Mouse (Mus musculus) spleen, adult 2 months (tissue): ENCODE measurements around the gene Txnrd1. TPM values are rescaled to one million over a fixed set of nuclear protein-coding genes. Genes with fewer than 3 reads are reported as not detected.

Source experiments
- DNase-seq, 2 experiments: peaks; one replicate each; pipeline versions ENCODE4 v3.0.0 to v3.0.0-alpha.2; 2012 to 2021; ENCODE audit warnings: low spot score in 2 of 2, low read depth in 1 of 2
- H3K27ac ChIP-seq: fragments of 200-500 bp; 2 replicates; pipeline ENCODE4 v1.5.1; 2012; ENCODE audit warnings: low read length, inconsistent platforms; ENCODE audit not compliant: insufficient read depth
- H3K27me3 ChIP-seq: fragments of 200-500 bp; 2 replicates; pipeline ENCODE4 v1.6.1; 2012; ENCODE audit warnings: mild to moderate bottlenecking, moderate library complexity, low read length, inconsistent platforms; ENCODE audit not compliant: control insufficient read depth, insufficient read depth
- H3K36me3 ChIP-seq: fragments of 200-500 bp; 2 replicates; pipeline ENCODE4 v1.6.1; 2012; ENCODE audit warnings: mild to moderate bottlenecking, low read length, inconsistent platforms; ENCODE audit not compliant: control insufficient read depth, insufficient read depth
- H3K4me1 ChIP-seq: fragments of 200-500 bp; 2 replicates; pipeline ENCODE4 v1.6.1; 2011; ENCODE audit warnings: inconsistent platforms; ENCODE audit not compliant: control insufficient read depth, insufficient read depth, insufficient read length
- H3K4me3 ChIP-seq: fragments of 200-500 bp; 2 replicates; pipeline ENCODE4 v1.5.1; 2011; ENCODE audit warnings: mild to moderate bottlenecking, inconsistent platforms; ENCODE audit not compliant: insufficient read depth, insufficient read length; ENCODE audit errors: extremely low read depth
- CTCF ChIP-seq: fragments of 200-500 bp; IDR thresholded peaks from 2 replicates; pipeline ENCODE4 v1.5.1; 2011; ENCODE audit warnings: mild to moderate bottlenecking, inconsistent platforms; ENCODE audit not compliant: insufficient read depth, insufficient read length, insufficient replicate concordance; ENCODE audit errors: extremely low read depth
- POLR2A ChIP-seq: fragments of 200-500 bp; IDR thresholded peaks from 2 replicates; pipeline ENCODE4 v1.6.1; 2011; ENCODE audit warnings: low read depth, low read length, inconsistent platforms
- WGBS: fragments of 180-500 bp; shearing (Covaris S2); methylation state at CpG from one replicate; pipeline ENCODE4 v1.1.7; 2018; 5-methylcytosine and 5-hydroxymethylcytosine counted together
- polyA plus RNA-seq: library from polyadenylated mRNA; depleted of rRNA; stranded (reverse); fragments of >200 nt; gene quantifications from 2 replicates; pipeline ENCODE4 v1.2.3, GENCODE M21; 2012; rRNA removed

Gene Txnrd1
- polyA plus RNA-seq, result 14.8 and 18.7 TPM in 2 replicates

DNA sequence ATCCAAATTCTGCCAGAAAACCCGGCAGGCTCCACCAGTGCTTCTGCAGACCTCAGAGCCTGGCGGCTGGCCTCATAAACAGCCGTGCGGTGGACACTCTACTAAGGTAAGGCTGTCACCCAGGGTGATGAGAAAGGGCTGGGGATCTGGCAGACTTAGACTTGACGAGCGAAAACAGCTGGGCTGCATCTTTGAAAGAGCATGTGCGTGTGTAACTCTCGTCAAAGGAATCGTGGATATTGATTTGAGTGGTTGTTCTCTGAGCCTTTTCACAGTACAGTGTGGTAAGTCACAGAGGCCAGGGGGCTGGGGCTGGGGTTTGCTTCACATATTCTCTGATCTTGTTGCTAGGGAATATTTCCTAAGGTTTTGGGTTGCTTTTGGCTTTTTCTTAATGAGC is at the start of gene Txnrd1:
Gene Txnrd1, plus strand, starts transcription at position 26 of the 400 bp plus-strand sequence.
- 88% methylated on average over 9 of the region's 9 CpGs for WGBS
- no peaks in the 10 kb centered on the region for H3K4me1 ChIP-seq
- no peak within 1 kb of the TSS for H3K27ac ChIP-seq
- H3K27me3 ChIP-seq, result no peaks in the 10 kb centered on the region
- H3K36me3 ChIP-seq, result no peaks in the 10 kb centered on the region
- DNase-seq, result no peak
- no peak within 1 kb of the TSS for H3K4me3 ChIP-seq
- TF ChIP-seq CTCF (no peak), POLR2A (no peak)

- no peak overlapping the region for H3K4me3 ChIP-seq
- DNase-seq, result no peak
- no peaks in the 10 kb centered on the region for H3K27me3 ChIP-seq
- no peaks in the 10 kb centered on the region for H3K4me1 ChIP-seq
- TF ChIP-seq POLR2A, result no peak
- TF ChIP-seq CTCF, result no peak
- no peaks in the 10 kb centered on the region for H3K36me3 ChIP-seq
- no peak overlapping the region for H3K27ac ChIP-seq
These were observed 44.6 kb upstream of the Txnrd1 start for GRCm38 (mm10) chr10:82789181-82789580.

GRCm38 (mm10) chr10:82790504-82790903 is 43.2 kb upstream of the Txnrd1 start:
- Histone ChIP-seq H3K27me3 (no peaks in the 10 kb centered on the region), H3K27ac (no peak overlapping the region)
- 93% methylated on average over 5 of the region's 5 CpGs for WGBS

DNA sequence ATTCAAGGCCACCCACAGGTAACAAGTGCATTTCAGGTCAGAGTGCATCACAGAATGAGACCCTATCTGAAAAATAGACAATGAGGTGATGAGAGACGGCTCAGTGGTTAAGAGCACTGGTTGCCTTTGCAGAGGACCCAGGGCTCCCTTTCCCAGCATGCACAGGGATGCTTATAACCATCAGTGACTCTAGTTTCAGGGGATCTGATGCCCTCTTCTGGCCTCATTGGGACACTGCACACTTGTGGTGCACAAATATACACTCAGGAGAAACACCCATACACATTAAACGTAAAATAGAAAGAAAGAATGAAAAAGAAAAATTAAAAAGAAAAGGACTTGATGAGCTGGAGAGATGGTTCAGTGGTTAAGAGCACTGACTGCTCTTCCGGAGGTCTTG is 42.0 kb upstream of the Txnrd1 start:
- WGBS, result 94% methylated on average over 3 of the region's 3 CpGs
- no peak for DNase-seq
- no peak for TF ChIP-seq POLR2A
- TF ChIP-seq CTCF, result no peak
- Histone ChIP-seq H3K4me1 (peaks cover 8% of the 10 kb centered on the region), H3K36me3 (no peaks in the 10 kb centered on the region), H3K4me3 (no peak overlapping the region), H3K27ac (no peak overlapping the region), H3K27me3 (no peaks in the 10 kb centered on the region)

More at GRCm38 (mm10) chr10:82790504-82790903, 43.2 kb upstream of the Txnrd1 start:
- H3K4me1 ChIP-seq, result peaks cover 3% of the 10 kb centered on the region; the same call in 1 of the 2 replicates
- H3K4me3 ChIP-seq, result no peak overlapping the region
- no peak for DNase-seq
- no peaks in the 10 kb centered on the region for H3K36me3 ChIP-seq
- TF ChIP-seq CTCF (no peak), POLR2A (no peak)

DNA sequence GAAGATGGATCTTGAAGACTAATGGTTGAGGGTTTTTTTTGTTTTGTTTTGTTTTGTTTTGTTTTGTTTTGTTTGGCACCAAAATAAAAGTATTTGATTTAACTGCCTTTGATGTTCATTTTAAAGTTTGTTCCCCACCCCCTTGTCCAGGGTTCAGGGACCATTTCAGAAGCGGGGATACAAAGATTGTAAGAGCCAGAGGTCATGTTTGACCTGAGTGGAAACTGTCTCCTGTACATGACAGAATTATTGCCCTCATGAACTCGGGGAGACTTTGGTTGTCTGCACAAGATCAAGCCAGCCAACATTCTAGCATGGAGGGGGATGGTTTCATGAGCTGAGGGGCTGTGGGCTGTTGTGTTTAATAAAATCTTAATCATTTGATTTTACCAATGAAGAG is 41.4 kb upstream of the Txnrd1 start:
- no peak for TF ChIP-seq CTCF
- TF ChIP-seq POLR2A, result no peak
- WGBS, result 82% methylated on average over 2 of the region's 2 CpGs
- Histone ChIP-seq H3K4me3 (no peak overlapping the region), H3K27ac (no peak overlapping the region), H3K27me3 (no peaks in the 10 kb centered on the region), H3K36me3 (no peaks in the 10 kb centered on the region), H3K4me1 (peaks cover 13% of the 10 kb centered on the region)
- no peak for DNase-seq

DNA sequence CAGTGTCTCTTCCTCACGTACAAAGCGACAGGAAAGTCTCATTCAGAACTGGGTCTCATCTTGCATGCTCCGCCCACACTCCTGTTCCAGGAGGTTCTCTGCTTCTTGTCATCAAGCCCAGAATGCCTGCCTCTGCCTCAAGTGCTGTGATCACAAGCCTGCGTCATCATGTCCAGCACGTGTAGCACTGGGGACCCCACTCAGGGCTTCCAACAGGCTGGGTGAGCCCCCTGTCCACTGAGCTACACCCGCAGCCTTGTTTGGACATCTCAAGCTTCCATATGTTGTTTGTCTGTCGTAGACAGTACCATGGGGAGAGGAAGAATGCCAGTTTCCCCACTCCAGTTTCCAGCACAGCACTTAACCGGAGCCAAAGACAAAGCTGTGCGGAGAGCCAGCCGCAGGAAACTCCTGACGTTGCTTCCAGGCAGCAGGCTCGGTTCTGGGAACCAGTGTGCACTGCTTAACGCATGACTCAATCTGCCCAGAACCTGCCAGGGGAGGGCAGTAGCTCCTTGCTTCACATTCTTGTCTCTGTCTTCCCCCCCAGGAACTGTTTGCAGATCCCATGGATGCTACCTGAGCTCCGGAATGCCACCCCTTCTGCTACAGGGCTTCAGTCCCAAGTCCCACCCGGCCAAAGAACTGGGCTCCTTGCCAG is 38.5 kb upstream of the Txnrd1 start:
- H3K4me3 ChIP-seq, result no peak overlapping the region
- H3K27me3 ChIP-seq, result no peaks in the 10 kb centered on the region
- H3K4me1 ChIP-seq, result peaks cover 13% of the 10 kb centered on the region
- no peak overlapping the region for H3K27ac ChIP-seq
- TF ChIP-seq CTCF (no peak), POLR2A (no peak)
- WGBS, result 32% methylated on average over 15 of the region's 15 CpGs
- no peak for DNase-seq
- no peaks in the 10 kb centered on the region for H3K36me3 ChIP-seq

DNA sequence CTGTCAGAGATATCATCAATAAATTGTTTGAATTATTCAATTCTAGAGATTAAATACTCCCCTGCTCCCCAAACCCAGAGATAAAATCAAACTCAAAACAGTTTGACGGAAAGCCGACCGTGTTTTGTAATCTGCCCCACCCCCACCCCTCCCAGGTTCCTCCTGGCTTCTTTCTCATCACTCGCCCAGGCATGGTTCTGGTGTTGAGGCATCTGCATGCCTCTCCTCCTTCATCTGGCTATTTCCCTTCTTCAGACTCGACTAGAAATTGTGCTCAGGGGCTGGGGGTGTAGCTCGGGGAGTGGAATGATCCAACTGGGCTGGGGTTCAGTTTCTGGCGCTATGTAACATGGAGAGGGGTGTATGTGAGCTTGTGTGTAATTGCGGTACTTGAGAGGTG is 38.0 kb upstream of the Txnrd1 start:
- DNase-seq, result no peak
- Histone ChIP-seq H3K27ac (no peak overlapping the region), H3K4me3 (no peak overlapping the region), H3K36me3 (no peaks in the 10 kb centered on the region), H3K4me1 (peaks cover 13% of the 10 kb centered on the region), H3K27me3 (no peaks in the 10 kb centered on the region)
- no peak for TF ChIP-seq CTCF
- TF ChIP-seq POLR2A, result no peak
- WGBS, result 35% methylated on average over 8 of the region's 8 CpGs
